Mouse (Mus musculus) embryonic facial prominence, embryonic 15.5 days (tissue): ENCODE measurements around the gene Stil. TPM values are rescaled to one million over a fixed set of nuclear protein-coding genes. Genes with fewer than 3 reads are reported as not detected.

Experiments used
- ATAC-seq: fragments of 200-750 bp; cut with Nextera tagmentation; 2 replicates; pipeline ENCODE4 v1.8.0; 2017; ENCODE audit warnings: low read depth, moderate TSS enrichment; ENCODE audit not compliant: insufficient number of reproducible peaks, low FRiP score, low TSS enrichment
- H3K27ac ChIP-seq: fragments of 300-500 bp; sonication (generic); replicated peaks from 2 replicates; pipeline ENCODE4 v1.5.1; 2015; ENCODE audit warnings: mild to moderate bottlenecking, inconsistent platforms
- H3K27me3 ChIP-seq: fragments of 300-500 bp; sonication (generic); 2 replicates; pipeline ENCODE4 v1.6.1; 2015; ENCODE audit warnings: inconsistent platforms
- H3K36me3 ChIP-seq: fragments of 300-500 bp; sonication (generic); 2 replicates; pipeline ENCODE4 v1.6.1; 2015; ENCODE audit warnings: mild to moderate bottlenecking, inconsistent platforms
- H3K4me1 ChIP-seq: fragments of 300-500 bp; sonication (generic); 2 replicates; pipeline ENCODE4 v1.6.1; 2015; ENCODE audit warnings: inconsistent platforms
- H3K4me2 ChIP-seq: fragments of 300-500 bp; sonication (generic); replicated peaks from 2 replicates; pipeline ENCODE4 v1.6.1; 2015; ENCODE audit warnings: mild to moderate bottlenecking, inconsistent platforms
- H3K4me3 ChIP-seq: fragments of 300-500 bp; sonication (generic); replicated peaks from 2 replicates; pipeline ENCODE4 v1.5.1; 2015; ENCODE audit warnings: mild to moderate bottlenecking, inconsistent platforms
- H3K9ac ChIP-seq: fragments of 300-500 bp; sonication (generic); 2 replicates; pipeline ENCODE4 v1.6.1; 2015; ENCODE audit warnings: inconsistent platforms
- H3K9me3 ChIP-seq: fragments of 300-500 bp; sonication (generic); replicated peaks from 2 replicates; pipeline ENCODE4 v1.6.1; 2016; ENCODE audit warnings: inconsistent platforms
- WGBS: fragments of 180-500 bp; shearing (Covaris S2); methylation state at CpG from one replicate; pipeline ENCODE4 v1.1.7; 2015; 5-methylcytosine and 5-hydroxymethylcytosine counted together
- polyA plus RNA-seq: library from polyadenylated mRNA; unstranded; fragments of >200 nt; fragmentation: Nextera tagmentation; extraction: Ambion mirVana; gene quantifications from 2 replicates; pipeline ENCODE4 v1.2.1, GENCODE M21; 2015

The Stil gene
- polyA plus RNA-seq, 1 experiment from 2014 or later, result 13.3 TPM

DNA sequence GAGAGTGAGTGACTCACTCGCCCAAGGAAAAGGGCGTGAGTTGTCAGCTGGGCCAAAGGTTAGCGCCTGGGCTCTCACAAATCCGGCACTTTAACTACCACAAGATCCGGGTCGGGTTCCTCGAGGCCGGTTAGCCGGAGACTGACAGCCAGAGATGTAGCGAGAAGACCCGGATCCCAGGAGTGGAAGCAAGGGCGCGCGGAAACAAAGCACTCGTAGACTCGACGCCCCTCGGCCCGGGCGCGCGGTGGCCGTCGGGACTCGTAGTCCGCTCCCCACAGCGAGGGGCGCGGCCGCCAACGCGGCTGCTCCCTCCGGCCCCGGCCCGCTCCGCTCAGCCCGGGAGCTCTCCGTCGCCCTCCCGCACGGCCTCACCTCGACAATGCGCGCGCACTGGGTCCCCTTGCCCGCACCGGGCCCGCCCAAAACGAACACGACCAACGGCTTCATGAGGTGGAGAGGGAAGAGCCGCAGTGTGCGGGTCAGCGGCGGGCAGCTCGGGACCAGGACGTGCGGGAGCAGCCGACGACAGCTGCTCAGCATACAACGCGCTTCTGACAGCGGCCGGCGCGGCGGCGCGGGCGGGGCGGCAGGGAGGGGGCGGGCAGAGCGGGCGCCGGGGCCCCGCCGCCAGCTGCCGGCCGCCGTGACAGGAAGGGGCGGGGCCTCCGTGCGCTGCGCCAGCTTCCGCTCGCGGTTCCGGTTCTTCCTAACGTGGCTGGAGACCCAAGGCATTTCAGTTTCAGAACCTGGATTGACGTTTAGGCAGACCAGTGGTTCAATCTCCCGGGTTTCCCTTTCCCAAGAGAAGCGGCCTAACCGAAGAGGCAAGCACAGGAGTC is 13.1 kb upstream of the Stil start, which contains the start of gene Cmpk1:
TSS of gene Cmpk1 (minus strand) at position 651 of the 842 bp plus-strand sequence.
- Histone ChIP-seq H3K9ac (peak within 1 kb of the TSS; percentile 85), H3K36me3 (no peaks in the 10 kb centered on the region), H3K27ac (peak within 1 kb of the TSS; percentile 99), H3K4me2 (peak within 1 kb of the TSS; percentile 63), H3K27me3 (no peaks in the 10 kb centered on the region), H3K4me3 (peak within 1 kb of the TSS; percentile 86), H3K9me3 (no peaks in the 10 kb centered on the region), H3K4me1 (0 out of 2 replicates have a peak, but pooled peaks cover 3% of the 10 kb centered on the region)
- WGBS, result under 1% methylated on average over 90 of the region's 93 CpGs
- peak; percentile 97 for ATAC-seq

DNA sequence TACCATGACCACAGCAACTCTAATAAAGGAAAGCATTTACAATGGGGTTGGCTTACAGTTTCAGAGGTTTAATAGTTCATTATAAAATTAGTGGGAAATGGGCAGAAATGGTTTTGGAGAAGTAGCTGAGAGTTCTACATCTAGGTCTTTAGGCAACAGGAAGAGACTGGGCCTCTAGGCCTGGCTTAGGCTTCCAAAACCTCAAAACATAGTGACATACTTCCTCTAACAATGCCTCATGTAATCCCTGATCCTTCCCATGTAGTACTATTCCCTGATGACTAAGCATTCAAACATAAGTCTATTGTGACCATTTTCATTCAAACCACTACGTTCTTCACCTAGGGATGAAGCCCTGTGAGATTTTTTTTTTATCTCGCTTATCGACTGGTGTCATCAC is 5.7 kb upstream of the Stil start:
- H3K36me3 ChIP-seq, result no peaks in the 10 kb centered on the region
- no peak for ATAC-seq
- H3K4me3 ChIP-seq, result no peak overlapping the region
- no peaks in the 10 kb centered on the region for H3K9me3 ChIP-seq
- 83% methylated on average over 3 of the region's 3 CpGs for WGBS
- no peak overlapping the region for H3K27ac ChIP-seq
- peaks cover 4% of the 10 kb centered on the region; the same call in 1 of the 2 replicates for H3K27me3 ChIP-seq
- H3K9ac ChIP-seq, result no peak overlapping the region
- no peak overlapping the region for H3K4me2 ChIP-seq
- no peaks in the 10 kb centered on the region for H3K4me1 ChIP-seq

DNA sequence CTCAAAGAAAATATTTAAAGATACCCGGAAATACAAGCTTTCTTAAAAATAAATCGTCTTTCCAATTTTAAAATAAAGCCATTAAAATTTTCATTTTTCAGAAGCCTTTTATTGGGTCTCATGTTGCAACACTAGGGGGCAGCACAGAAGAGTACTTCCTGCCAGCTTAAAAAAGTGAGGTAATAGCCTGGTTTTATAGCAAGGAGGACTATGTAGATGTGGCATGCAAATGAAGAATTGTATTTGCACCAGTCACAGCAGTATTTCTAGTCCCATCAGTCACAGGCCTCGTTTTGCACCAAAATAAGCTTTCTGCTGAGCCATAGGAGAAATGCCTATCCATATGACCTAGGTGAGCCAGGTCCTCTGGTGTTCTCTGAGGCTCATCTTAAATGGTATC is 2.9 kb upstream of the Stil start:
- Histone ChIP-seq H3K4me2 (no peak overlapping the region), H3K36me3 (no peaks in the 10 kb centered on the region), H3K4me3 (no peak overlapping the region), H3K27ac (no peak overlapping the region), H3K9me3 (no peaks in the 10 kb centered on the region), H3K4me1 (peaks cover 11% of the 10 kb centered on the region), H3K27me3 (peaks cover 4% of the 10 kb centered on the region; the same call in 1 of the 2 replicates), H3K9ac (no peak overlapping the region)
- ATAC-seq, result no peak
- 50% methylated on average over 3 of the region's 3 CpGs for WGBS

DNA sequence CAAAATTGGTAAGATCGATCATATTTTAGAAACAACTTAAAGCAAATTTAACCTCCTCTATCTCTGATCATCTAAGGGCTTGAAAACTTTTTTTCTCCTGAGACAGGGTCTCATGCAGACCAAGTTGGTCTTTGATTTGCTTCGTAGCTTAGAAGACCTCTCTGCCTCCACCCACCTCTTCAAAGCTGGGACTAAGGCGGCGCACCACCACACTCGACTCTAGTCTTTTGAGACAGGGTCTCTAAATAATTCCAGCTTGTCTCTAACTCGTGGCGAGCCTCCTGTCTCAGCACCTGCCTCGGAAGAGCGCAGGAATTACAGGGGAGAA is 550 bp upstream of the Stil start:
- peaks cover 11% of the 10 kb centered on the region for H3K4me1 ChIP-seq
- peak overlapping the region; percentile 94 for H3K27ac ChIP-seq
- no peaks in the 10 kb centered on the region for H3K9me3 ChIP-seq
- peaks cover 2% of the 10 kb centered on the region; the same call in 1 of the 2 replicates for H3K27me3 ChIP-seq
- H3K4me2 ChIP-seq, result peak overlapping the region; percentile 77
- H3K4me3 ChIP-seq, result peak overlapping the region; percentile 67
- 0 out of 2 replicates have a peak, but pooled peaks cover 9% of the 10 kb centered on the region for H3K36me3 ChIP-seq
- peak overlapping the region; percentile 59 for H3K9ac ChIP-seq
- WGBS, result 7% methylated on average over 9 of the region's 9 CpGs
- ATAC-seq, result peak; percentile 11; the same call in 1 of the 2 replicates

DNA sequence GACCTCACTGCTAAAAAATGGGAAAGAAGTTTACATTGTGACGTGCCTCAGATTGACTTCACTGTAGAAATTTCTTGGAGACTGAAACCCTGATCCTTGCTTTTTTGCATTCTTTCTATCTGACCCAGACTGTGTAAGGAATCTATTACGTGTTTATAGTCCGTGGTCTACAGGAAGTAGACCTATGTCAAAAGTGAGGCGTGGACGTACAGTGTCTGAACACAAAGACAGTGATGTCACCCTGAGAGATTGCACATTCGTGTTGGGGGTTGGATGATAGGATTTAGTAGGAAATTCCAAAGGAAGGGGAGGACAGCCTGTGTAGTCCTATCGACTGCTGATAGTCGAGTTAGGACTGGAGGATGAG is 453 bp downstream of the Stil start:
- no peak for ATAC-seq
- H3K4me1 ChIP-seq, result peaks cover 11% of the 10 kb centered on the region
- H3K27ac ChIP-seq, result peak overlapping the region; percentile 76
- H3K9me3 ChIP-seq, result no peaks in the 10 kb centered on the region
- WGBS, result under 1% methylated on average over 8 of the region's 8 CpGs
- no peaks in the 10 kb centered on the region for H3K27me3 ChIP-seq
- peak overlapping the region; percentile 77 for H3K4me2 ChIP-seq
- H3K9ac ChIP-seq, result peak overlapping the region; percentile 37
- peaks cover 17% of the 10 kb centered on the region; the same call in 1 of the 2 replicates for H3K36me3 ChIP-seq
- H3K4me3 ChIP-seq, result peak overlapping the region; percentile 67

DNA sequence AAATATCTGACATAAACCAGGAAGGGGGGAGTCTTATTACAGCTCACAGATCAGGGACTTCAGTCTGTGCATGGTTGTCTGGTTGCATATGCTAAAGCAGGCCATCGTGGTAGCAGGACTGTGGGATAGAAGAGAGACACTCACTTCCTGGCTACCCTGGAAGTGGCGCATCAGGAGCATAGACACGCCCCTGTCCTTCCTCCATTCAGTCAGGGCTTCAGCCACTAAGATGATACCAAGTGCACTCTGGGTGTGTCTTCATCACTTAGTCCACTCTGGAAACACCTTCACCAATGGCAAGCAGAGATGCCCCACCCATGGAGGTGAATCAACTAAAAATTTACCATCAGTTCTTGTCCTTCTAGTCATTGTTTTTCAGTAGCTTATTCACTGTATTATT is 14.3 kb downstream of the Stil start:
- Histone ChIP-seq H3K9ac (no peak overlapping the region), H3K27me3 (no peaks in the 10 kb centered on the region), H3K4me1 (no peaks in the 10 kb centered on the region), H3K4me2 (no peak overlapping the region), H3K4me3 (no peak overlapping the region), H3K9me3 (no peaks in the 10 kb centered on the region), H3K36me3 (peaks cover 32% of the 10 kb centered on the region; the same call in 1 of the 2 replicates), H3K27ac (no peak overlapping the region)
- no peak for ATAC-seq
- WGBS, result 93% methylated on average over 3 of the region's 3 CpGs

DNA sequence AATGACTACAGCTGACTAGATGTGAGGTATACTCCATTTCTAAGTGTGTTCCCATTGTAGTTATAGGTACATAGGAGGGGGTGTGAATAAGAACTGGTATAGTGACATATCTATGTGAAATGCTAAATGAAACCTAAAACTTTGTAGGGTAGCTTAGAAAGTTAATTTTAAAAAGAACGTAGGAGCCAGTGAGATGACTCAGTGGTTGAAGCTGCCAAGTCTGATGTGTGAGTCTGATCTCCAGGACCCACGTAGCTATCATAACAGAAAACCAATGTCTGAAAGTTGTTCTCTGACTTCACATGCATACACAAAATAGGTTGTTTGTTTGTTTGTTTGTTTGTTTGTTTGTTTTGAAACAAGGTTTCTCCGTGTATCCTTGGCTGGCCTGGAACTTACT is 20.0 kb downstream of the Stil start:
- Histone ChIP-seq H3K4me2 (no peak overlapping the region), H3K4me3 (no peak overlapping the region), H3K27me3 (no peaks in the 10 kb centered on the region), H3K27ac (no peak overlapping the region), H3K4me1 (no peaks in the 10 kb centered on the region), H3K36me3 (peaks cover 33% of the 10 kb centered on the region), H3K9me3 (no peaks in the 10 kb centered on the region), H3K9ac (no peak overlapping the region)
- ATAC-seq, result no peak
- 89% methylated on average over 3 of the region's 3 CpGs for WGBS

DNA sequence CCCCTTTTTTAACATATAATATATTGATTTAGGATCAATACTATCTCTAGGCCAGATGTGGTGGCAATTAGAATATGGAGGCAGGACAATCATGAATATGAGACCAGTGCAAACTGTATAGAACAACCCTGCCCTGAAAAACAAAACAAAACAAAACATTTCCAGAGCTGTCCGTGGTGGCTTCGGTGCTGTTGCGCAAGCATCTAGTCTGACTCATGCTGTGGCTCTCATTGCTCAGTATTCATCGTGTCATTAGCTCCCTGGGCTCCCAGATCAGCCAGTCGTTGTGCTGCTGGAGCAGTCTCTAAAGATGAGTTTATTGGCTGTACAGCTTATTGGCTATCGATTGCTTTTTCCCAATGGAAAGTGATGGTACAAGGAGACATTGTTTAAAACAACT is 35.1 kb downstream of the Stil start:
- no peak; the same call in 1 of the 2 replicates for ATAC-seq

DNA sequence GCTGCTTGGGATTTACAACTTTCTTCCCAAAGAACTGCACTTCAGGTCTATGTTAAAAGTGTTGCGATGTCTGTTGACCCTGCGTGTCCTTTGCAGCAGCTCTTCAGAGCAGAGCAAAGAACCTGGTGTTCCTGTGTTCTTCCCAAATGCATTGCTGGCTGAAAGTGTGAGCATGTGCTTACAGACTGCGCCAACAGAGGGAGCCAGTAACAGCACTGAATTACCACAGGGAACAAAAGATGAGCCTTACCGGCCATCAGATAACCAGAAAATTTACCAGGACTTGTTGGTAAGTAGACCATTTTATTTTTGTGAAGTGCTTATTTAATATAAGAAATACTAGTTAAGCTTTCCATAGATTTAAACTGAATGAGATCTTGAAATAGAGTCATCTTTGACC is 38.3 kb downstream of the Stil start:
- no peak overlapping the region for H3K27ac ChIP-seq
- no peaks in the 10 kb centered on the region for H3K4me1 ChIP-seq
- 34% methylated on average over 4 of the region's 4 CpGs for WGBS
- H3K9ac ChIP-seq, result no peak overlapping the region
- no peak overlapping the region for H3K4me2 ChIP-seq
- H3K27me3 ChIP-seq, result no peaks in the 10 kb centered on the region
- no peak for ATAC-seq
- no peaks in the 10 kb centered on the region for H3K9me3 ChIP-seq
- peaks cover 27% of the 10 kb centered on the region for H3K36me3 ChIP-seq
- H3K4me3 ChIP-seq, result no peak overlapping the region

More for the DNA sequence above, 35.1 kb downstream of the Stil start:
- WGBS, result 73% methylated on average over 6 of the region's 6 CpGs
- no peak overlapping the region for H3K4me3 ChIP-seq
- no peaks in the 10 kb centered on the region for H3K4me1 ChIP-seq
- H3K36me3 ChIP-seq, result peaks cover 11% of the 10 kb centered on the region; the same call in 1 of the 2 replicates
- H3K9ac ChIP-seq, result no peak overlapping the region
- no peak overlapping the region for H3K27ac ChIP-seq
- no peaks in the 10 kb centered on the region for H3K9me3 ChIP-seq
- no peaks in the 10 kb centered on the region for H3K27me3 ChIP-seq
- no peak overlapping the region for H3K4me2 ChIP-seq

DNA sequence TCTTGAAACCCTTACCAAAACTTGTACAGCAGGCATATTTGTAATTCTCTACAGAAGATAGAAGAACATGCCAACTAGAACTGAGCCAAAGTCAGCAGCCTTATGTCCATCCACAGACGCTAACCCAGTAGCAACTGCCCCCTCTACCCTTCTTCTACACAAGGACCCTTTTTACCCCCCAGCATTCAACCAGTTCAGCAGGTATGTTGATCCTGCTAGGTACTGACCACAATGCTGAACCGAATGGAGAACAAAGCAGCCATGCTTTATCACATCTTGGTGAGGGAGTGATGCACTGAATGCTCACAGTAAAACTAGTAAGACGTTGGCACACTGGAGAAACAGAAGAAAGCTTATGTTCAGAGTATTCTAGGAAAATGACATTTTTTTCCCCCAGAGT is 45.7 kb downstream of the Stil start:
- H3K4me2 ChIP-seq, result no peak overlapping the region
- 80% methylated on average over 3 of the region's 3 CpGs for whole genome bisulfite sequencing
- H3K9ac ChIP-seq, result no peak overlapping the region
- H3K4me1 ChIP-seq, result no peaks in the 10 kb centered on the region
- H3K9me3 ChIP-seq, result no peaks in the 10 kb centered on the region
- H3K27me3 ChIP-seq, result peaks cover 13% of the 10 kb centered on the region
- no peak overlapping the region for H3K4me3 ChIP-seq
- no peak for ATAC-seq
- H3K27ac ChIP-seq, result no peak overlapping the region
- peaks cover 20% of the 10 kb centered on the region for H3K36me3 ChIP-seq

DNA sequence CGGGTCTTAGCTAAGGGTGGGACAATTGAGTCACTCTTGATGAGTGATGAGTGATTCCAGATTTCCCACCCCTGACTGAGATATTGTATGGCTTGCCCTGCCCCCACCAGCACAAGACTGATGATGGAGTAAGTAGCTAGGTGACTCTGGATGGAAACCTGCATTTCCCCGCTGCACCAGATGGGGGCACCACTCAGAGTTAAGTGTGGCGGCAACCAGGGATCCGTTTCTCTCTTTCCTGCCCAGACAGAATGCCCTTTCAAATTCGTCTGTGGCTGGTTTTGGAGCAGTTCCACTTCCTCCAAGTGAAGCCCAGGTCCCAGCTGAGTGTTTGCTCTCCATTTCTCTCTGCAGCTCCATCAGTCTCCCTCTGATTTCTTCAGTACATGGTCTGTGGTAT is 47.8 kb downstream of the Stil start:
- peaks cover 32% of the 10 kb centered on the region for H3K27me3 ChIP-seq
- H3K27ac ChIP-seq, result no peak overlapping the region
- H3K4me3 ChIP-seq, result no peak overlapping the region
- WGBS, result 3% methylated on average over 5 of the region's 5 CpGs
- peaks cover 3% of the 10 kb centered on the region; the same call in 1 of the 2 replicates for H3K4me1 ChIP-seq
- H3K9ac ChIP-seq, result no peak overlapping the region
- H3K4me2 ChIP-seq, result no peak overlapping the region
- no peaks in the 10 kb centered on the region for H3K36me3 ChIP-seq
- no peak for ATAC-seq
- no peaks in the 10 kb centered on the region for H3K9me3 ChIP-seq
